Mouse (Mus musculus) gastrocnemius, adult 18-20 months (tissue): ENCODE data around the gene Acvr1. TPM values are rescaled to one million over a fixed set of nuclear protein-coding genes. Genes with fewer than 3 reads are reported as not detected.
A peak's percentile ranks its signal among the peaks of the same experiment; 100 is the strongest.

Experiments
- DNase-seq: peaks from one replicate; pipeline ENCODE4 v3.0.0; 2021; ENCODE audit warnings: low spot score
- total RNA-seq, 2 experiments: library from RNA; stranded (reverse); gene quantifications; 2 replicates each; pipeline ENCODE4 v1.2.3; 2021

The Acvr1 gene
- total RNA-seq, 2 experiments from 2014 or later = 20.6 to 26.8 TPM

DNA sequence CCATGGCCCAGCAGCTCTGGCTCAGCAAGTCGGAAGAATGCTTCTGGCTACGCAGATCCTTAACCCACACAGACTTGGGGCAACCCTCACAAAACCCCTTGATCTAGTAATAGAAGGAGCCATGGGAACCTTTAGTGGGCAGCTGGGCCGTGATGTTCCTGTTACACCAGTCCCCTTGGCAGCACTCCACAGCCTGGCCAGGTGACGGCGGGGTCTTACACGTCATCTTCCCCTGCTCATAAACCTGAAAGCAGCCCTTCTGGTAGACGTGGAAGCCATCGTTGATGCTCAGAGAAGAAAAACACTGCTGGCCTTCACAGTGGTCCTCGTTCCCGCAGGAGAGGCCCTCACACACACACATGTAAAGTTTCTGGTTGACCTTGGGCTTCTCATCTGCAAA, 87.4 kb downstream of the Acvr1 start:
- no peak for DNase-seq

DNA sequence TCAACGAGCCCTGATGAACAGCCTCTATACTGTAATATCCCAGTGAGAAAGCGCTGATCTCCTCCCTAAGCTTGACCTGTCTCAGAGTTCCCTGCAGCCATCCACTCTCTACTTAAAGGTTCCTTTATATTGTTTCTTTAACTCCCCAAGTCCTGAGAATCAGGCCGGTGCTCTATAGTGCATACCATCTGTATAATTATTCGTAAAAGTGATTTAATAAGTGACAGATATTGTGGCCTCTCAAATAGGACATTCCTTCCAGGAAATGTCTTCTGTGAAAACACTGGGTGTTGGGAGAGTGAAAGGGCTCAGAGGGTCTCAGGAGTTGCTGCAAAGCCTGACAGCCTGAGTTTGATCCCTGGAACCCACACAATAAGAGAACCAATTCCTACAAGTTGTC, 88.8 kb downstream of the Acvr1 start:
- no peak for DNase-seq

DNA sequence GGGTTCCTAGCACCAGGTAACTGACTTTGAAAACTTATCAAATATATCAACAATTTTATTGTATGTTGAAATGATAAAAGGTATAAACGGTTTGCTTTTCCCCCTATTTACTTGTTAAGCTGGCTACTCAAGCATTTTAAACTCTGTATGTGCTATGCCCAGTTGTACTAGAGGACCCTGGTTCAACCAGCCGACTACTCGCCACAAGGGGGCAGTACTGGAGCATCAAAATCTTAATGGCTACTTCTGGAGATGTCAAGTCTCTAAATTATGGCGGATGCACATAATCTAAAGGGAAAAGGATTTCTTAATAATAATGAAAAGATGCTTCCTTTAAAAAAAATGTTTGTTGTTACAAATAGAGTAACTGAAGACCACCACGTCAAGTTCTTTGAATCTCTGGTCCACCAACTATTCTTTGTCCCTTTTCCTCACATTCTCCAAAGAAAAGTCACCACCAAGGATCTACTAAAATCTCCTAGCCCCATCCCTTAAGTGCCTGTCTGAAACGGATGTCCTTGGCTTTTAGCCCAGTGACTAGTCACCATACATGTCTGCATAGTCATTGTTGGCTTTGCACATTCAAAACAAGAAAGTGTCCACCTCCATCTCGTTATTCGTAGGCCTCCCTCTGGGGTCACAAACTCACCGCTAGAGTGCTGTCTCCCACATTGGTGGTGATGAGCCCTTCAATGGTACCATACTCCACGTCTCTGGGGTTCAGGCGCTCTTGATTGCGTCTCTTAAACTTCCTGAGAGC, 89.8 kb downstream of the Acvr1 start:
- DNase-seq = peak; percentile 88

DNA sequence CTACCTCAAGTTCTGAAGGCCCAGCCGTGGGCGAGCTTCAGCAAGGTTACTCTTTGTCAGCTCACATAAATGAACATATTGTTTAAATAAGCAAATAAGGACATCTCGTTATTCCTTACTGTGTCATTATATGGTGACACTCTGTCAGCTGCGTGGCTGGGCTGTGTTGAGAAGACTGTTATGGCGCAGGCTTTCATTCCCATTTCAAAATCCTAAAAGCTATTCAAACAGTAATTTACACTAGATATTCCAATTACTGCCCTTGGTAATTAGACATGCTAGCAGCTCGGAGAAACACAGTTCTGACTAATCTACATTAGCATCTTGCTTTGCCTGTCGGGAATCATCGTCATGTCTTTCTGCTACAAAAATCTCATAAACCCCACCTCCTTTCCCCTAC, 91.4 kb downstream of the Acvr1 start:
- DNase-seq = no peak

DNA sequence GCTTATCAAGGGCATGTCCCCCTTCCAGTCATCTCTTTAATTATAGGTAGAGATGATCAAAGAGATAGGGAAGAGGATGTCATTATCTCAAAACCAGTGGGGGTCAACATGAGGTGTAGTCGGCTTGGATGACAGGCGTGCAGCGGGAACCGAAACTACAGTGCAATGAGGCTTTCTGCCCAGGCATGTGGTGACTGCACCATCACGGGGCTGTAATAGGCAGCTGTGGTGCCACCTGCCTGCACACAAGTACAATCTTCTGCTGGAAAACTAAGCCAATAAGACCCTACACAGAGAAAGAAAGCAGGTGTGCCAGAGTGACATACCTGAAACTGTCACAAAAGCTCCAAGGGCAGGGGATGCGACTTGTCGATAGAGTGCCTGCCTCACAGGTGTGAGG, 96.7 kb downstream of the Acvr1 start:
- no peak for DNase-seq

DNA sequence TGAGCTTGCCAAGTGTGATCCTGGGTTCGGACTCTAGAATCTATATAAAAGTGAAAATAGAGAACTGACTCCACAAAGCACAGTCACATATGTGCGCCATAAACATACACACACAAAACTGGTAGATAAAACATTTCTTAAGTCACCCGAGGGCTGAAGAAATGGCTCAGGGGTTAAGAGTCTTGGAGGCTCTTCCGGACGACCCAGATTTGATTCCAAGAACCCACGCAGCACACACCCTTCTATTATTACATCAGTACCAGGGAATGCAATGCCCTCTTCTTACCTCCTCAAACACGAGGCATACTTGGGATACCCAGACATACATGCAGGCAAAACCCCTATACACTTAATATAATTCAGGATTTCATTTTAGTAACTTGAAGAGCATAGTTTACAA, 97.1 kb downstream of the Acvr1 start, which contains the start of gene Gm17409:
Gm17409 (plus strand) TSS at position 301 of the 400 bp plus-strand sequence.
- DNase-seq = no peak

DNA sequence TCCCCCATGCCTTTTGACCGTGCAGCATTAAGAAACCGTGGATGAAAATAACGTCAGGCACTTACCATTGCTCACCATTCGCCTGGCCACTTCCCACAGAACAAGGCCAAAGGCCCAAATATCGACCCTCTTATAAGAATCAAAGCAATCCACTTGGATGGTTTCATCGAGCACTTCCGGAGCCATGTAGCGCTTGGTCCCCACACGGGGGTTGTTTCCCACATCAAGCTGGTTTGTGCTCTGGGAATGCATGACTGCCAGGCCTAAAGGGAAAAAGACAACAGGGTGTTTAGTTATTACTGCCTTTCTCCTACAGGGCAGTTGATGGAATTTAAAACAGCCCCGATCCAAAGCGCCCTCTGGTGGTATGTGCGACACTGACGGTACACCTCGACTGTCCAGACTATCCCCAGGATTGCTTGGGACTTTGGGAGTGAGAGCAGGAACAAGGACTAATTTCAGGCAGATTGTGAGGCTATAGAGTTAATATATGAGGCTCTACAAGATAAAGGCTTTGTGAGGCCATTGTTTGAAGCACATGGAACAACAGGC, 108.1 kb downstream of the Acvr1 start:
- peak; percentile 14 for DNase-seq

DNA sequence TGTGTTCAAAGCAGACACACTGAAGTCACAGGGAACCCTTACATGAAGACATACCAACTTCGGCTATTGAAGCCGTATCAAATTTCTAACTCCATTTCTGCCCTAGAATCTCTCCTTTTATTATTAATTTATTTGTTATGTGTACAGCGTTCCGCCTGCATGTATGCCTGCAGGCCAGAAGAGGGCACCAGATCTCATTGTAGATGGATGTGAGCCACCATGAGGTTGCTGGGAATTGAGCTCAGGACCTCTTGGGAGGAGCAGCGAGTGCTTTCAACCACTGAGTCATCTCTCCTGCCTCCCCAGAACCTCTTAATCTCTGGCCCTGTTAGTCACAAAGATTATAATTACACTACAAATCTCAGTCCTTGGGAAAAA, 109.5 kb downstream of the Acvr1 start:
- DNase-seq = no peak

DNA sequence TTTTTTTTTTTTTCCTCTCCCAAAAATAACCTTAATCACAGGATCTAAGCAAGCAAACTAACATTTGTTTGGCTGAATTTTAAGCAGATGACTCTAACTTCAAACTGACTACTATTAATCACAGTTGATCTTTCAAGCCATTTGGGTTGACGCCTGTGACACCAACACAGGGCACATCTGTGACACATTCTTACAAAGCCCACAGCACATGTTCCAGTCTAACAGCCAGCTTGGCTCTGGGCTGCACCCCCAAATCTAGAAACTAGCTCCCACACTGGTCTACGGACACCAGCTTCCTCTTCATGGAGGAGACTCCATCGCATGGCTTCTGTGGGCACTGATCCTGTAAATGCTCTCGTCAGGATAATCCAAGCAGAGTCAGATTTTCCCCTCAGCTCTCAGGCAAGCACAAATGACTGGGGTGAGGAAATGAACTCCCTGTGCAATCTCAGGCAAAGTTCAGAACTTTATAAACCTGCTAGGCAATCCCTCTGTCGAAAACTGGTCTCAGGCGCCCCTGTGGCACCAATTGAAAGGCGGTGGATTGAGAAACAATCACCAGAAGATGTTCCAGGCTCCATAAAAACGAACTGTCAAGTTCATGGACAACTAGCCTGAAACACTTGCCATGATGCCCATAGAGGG, 110.0 kb downstream of the Acvr1 start:
- no peak for DNase-seq

DNA sequence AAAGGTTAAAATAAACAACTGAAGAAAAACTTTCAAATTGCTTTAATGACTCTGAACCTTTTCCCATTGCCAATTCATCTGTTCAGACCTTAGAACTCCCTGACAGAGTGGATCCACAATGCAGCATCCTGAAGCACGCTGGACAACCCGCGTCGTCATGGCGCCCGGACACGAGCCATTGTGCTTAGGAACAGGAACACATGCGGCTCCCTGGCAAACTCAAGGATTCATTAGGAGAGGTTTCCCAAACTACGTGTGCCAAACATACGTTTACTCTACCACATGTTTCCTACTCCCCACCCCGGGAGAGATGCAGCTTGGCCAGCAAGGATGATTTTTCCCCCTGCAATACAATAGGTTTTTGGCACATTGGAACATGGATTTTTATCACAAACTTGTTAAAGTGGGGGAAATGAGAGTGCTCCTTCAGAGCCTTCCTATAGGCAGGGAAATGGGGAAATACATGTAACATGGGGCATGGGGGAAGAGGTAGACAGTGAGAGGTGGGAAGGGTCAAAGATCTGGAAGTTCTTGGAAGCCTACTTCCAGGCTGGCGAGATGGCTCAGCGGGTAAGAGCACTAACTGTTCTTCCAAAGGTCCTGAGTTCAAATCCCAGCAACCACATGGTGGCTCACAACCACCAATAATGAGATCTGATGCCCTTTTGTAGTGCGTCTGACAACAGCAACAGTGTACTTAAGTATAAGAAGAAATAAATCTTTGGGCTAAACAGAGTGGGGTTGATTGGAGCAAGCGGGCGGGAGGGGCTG, 112.7 kb downstream of the Acvr1 start:
- no peak for DNase-seq

DNA sequence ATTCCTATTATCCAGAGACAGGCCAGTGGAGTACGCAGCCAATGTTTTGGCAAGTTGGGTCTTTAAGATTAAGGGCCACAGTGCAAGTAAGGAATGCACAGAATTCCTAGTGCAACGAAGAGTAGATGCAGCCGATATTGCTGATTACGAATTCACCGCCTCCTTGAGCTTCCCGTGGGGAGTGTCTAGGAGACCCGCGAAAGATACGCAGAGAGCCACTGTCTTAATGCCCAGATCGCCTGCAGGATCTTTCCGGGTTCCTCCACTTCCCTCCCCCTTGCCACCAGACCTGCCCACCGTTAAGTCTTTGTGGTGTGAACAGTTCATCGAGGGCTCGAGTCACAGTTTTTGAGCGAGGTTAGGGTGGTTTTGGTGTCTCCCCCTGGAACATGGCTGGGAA, 120.0 kb downstream of the Acvr1 start:
- no peak for DNase-seq

DNA sequence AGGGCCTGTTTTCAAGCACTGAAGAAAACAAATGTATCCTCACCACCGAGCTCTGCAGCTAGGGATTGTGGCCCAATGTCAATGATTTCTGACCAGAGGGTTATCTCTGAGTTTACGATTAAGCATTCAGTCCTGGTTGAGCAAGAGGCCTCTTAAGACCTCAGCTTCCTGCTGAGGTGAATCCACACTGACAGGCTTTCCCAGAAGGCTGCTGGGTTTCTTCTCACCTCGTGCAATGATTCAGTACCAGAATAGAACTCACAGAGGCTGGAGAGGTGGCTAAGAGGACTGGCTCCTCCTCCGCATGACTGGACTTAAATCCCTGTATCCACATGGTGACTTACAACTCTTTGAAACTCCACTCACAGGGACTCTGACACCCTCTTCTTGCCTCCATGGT, 123.8 kb downstream of the Acvr1 start:
- no peak for DNase-seq

DNA sequence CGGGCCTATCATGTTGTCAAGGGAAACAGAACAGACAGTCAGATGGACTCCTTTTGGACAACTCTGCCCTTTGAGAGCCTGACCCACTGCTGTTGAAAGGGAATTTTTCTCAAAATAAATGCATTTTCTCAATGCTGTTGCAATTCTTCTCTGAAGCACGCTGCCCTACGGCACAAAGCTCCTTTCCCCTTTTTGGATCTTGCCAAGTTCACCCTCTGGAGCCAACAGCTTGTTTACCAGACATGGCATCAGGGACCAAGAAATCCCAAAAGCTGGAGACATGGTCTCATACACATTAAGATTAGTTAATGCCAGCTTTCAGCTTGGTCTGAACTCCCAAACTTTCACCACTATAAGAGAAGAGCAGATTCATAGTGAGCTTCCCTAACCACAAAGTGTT, 130.0 kb downstream of the Acvr1 start:
- no peak for DNase-seq

DNA sequence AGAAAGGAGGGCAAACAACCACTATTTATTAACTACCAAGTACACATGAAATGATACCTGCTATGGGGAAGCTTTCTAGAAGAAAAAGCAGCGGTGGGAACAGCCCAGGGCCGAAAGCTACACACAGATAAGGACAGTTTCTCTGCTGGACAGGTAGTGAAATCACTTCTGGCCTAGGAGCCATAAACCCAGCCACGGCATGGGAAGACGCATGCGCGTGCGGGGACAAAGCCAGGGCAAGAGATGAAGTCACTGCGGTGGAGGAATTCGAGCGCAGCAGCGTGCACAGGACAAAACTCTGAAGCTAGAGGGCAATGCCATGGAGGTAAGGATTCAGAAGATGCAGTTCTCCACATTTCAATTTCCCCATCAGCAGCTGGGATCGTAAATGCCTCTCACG, 131.4 kb downstream of the Acvr1 start:
- no peak for DNase-seq

DNA sequence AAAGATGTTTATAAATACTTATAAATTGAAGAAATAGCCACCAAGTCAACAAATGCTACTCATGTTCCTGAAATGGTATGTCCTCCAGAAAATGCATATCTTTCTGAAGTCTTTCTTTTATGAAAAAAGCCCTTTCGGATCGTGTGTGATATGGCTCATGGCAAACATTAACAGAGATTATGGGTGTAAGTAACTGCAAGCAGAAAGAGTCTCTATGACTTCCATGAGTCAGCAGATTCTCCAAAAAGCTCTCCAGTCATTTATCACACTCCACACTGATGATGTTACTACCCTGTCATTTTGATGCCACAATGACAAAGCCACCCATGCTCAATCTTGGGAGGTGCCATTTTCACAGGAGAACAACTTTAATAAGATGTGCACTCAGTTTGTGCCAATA, 132.5 kb downstream of the Acvr1 start:
- DNase-seq = no peak

DNA sequence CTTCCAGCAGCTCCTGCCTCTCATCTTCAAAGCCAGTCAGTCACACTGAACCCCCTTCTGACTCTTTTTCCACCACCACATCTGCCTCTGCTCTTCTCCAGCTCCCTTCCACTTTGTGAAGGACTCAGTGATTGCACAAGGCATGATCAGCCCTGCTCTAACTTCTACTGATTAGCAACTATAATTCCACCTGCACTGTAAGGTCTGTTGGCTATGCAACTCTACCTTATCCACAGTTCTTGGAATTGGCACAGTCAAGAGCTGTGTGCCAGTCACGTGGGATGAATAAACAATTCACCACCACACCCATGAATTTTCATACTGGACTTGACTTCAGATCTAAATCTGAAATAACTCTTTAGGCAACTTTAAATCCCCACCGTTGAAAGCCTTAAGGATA, 133.6 kb downstream of the Acvr1 start:
- DNase-seq = no peak

DNA sequence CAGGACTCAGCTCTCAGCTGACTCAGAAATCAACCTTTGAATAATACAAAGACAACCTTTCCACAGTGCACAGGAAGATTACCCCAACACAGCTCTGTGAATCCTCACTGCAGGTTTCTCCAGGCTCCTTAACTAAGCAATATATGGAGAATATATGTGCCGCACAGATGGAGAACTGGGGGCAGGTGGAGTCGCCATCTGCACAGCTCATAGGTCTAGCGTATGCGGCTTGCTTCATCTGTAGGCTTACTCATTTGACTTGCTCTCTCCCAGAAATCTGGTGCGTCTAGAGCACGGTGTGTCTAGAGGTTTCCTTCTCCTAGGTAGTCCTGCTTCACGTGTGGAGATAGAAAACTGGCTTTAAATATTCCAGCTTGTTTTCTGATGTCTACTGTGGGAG, 134.7 kb downstream of the Acvr1 start:
- no peak for DNase-seq

DNA sequence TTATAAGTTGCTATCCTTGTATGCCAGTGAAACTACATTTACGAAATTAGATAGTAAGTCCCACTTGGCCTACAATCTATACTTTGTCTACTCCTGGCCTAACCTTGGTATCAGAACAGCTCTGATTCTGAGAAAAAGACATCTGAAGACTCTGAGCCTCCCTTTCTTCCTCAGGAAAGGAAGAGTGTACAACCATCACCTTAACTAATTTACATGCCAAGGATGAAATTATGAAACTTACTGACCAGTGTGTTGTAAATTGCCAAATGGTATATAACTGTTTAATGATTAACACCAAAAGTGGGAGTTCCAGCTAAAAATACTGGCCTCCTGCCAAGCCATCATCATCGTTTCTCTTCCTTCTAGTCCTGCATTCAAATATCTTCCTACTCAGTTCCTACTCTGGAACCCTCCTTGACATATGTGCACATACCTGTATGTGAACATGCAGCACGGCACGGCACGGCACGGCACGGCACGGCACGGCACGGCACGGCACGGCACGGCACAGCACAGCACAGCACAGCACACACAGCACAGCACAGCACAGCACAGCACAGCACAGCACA, 141.4 kb downstream of the Acvr1 start:
- DNase-seq = no peak

DNA sequence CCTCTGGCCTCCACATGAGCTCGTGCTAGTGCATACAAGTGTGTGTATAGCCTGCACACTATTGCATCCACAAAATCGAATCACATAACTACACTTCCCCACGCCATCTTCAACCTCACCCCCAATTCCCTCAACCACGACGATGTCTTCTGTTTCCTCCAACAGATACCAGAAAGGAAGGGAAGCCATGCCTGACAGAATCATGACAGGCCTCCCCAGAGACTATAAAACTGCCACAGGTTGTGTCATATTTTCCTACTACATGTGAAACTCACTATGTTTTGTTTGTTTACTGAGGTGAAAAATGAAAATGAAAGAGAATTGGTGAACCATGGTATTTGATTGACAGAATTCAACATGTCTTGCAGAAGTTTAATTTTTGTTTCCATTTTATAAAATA, 143.6 kb downstream of the Acvr1 start:
- no peak for DNase-seq

DNA sequence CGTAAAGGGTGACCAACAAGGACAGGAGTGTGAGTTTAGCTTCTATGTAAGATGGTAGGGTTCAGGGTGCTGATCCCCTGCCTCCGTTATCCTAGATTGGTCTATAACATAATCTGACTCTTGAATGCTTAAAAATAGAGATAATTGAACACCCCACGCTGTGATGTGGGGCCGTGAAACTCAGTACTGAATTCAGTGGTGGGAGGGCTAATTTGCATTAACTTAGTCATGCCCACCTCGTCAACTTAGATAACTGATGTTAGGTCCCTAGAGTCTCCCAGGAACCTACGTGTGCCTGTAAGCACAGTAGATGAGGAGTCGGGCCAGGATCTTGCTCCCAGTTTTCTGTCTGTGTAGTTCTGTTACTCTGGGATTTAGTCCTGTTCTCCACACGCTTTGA, 147.4 kb downstream of the Acvr1 start:
- no peak for DNase-seq

DNA sequence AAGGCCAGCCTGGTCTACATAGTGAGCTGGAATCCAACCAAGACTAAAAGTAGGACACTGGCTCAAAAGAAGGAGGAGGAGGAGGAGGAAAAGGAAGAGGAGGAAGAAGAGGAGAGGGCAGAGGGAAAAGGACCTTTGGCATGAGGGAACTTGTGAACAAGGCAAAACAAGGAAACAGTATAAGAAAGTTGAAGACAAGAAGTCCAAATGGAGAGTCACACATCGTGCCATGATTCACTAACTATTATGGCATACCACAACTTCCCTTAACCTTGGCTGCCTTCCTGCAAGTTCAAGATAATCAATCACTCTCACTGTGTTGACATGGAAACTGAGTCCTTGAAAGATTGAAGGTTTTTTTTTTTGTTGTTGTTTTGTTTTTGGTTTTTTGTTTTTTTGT, 148.8 kb downstream of the Acvr1 start:
- DNase-seq = no peak

DNA sequence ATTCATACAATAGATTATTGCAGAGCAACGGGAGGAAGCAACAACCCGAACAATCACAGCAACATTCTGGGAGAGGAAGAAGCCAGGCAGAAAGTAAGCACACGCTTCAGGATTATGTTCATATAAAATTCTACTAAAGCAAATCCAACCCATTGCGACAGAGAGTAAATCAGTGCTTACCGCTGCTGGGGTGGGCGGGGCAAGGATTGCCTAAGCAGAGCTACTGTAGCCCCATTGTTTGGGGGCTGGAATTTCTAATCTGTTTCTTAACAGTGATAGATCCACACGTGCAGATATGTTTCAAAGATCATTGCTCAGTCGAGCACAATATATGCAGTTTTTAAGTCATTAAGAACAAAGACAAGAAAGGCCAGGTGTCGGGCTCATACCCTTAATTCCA, 149.3 kb downstream of the Acvr1 start:
- no peak for DNase-seq
